Mouse (Mus musculus) neural tube, embryonic 12.5 days (tissue): ENCODE measurements around the gene Inpp5f. TPM values are rescaled to one million over a fixed set of nuclear protein-coding genes. Genes with fewer than 3 reads are reported as not detected.
"Not testable (repeated sequence)": the region's sequence is repeated elsewhere in the genome, so short reads cannot be mapped to it uniquely, and the experiment has no call there.

ENCODE experiments used
- ATAC-seq: fragments of 200-750 bp; cut with Nextera tagmentation; 2 replicates; pipeline ENCODE4 v1.8.0; 2017; ENCODE audit warnings: low read depth, mild to moderate bottlenecking, moderate TSS enrichment, moderate library complexity; ENCODE audit not compliant: low FRiP score
- H3K27ac ChIP-seq: fragments of 300-500 bp; sonication (generic); 2 replicates; pipeline ENCODE4 v1.5.1; 2016
- H3K27me3 ChIP-seq: fragments of 300-500 bp; sonication (generic); replicated peaks from 2 replicates; pipeline ENCODE4 v1.6.1; 2016; ENCODE audit warnings: mild to moderate bottlenecking
- H3K36me3 ChIP-seq: fragments of 300-500 bp; sonication (generic); 2 replicates; pipeline ENCODE4 v1.6.1; 2016; ENCODE audit warnings: mild to moderate bottlenecking
- H3K4me1 ChIP-seq: fragments of 300-500 bp; sonication (generic); 2 replicates; pipeline ENCODE4 v1.6.1; 2016
- H3K4me2 ChIP-seq: fragments of 300-500 bp; sonication (generic); replicated peaks from 2 replicates; pipeline ENCODE4 v1.6.1; 2016; ENCODE audit warnings: mild to moderate bottlenecking
- H3K4me3 ChIP-seq: fragments of 300-500 bp; sonication (generic); 2 replicates; pipeline ENCODE4 v1.5.1; 2016
- H3K9ac ChIP-seq: fragments of 300-500 bp; sonication (generic); 2 replicates; pipeline ENCODE4 v1.6.1; 2016; ENCODE audit warnings: mild to moderate bottlenecking
- H3K9me3 ChIP-seq: fragments of 300-500 bp; sonication (generic); 2 replicates; pipeline ENCODE4 v1.6.1; 2016; ENCODE audit warnings: mild to moderate bottlenecking
- WGBS: fragments of 180-500 bp; shearing (Covaris S2); methylation state at CpG from one replicate; pipeline ENCODE4 v1.1.7; 2016; 5-methylcytosine and 5-hydroxymethylcytosine counted together
- polyA plus RNA-seq: library from polyadenylated mRNA; unstranded; fragments of >200 nt; fragmentation: Nextera tagmentation; extraction: Ambion mirVana; gene quantifications from 2 replicates; pipeline ENCODE4 v1.2.1, GENCODE M21; 2016

The Inpp5f gene
- polyA plus RNA-seq, result 140 and 170 TPM in 2 replicates

GRCm38 (mm10) chr7:128610897-128611798 is at the start of gene Inpp5f:
Gene Inpp5f, plus strand, starts transcription at chr7:128611328.
- no peaks in the 10 kb centered on the region for H3K36me3 ChIP-seq
- H3K4me1 ChIP-seq, result peaks cover 9% of the 10 kb centered on the region
- H3K4me3 ChIP-seq, result peak within 1 kb of the TSS; percentile 76
- H3K9me3 ChIP-seq, result no peaks in the 10 kb centered on the region
- peak; percentile 97 for ATAC-seq
- H3K9ac ChIP-seq, result peak within 1 kb of the TSS; percentile 79
- H3K27me3 ChIP-seq, result no peaks in the 10 kb centered on the region
- WGBS, result 2% methylated on average over 68 of the region's 68 CpGs
- H3K27ac ChIP-seq, result no peak within 1 kb of the TSS
- H3K4me2 ChIP-seq, result peak within 1 kb of the TSS; percentile 93

DNA sequence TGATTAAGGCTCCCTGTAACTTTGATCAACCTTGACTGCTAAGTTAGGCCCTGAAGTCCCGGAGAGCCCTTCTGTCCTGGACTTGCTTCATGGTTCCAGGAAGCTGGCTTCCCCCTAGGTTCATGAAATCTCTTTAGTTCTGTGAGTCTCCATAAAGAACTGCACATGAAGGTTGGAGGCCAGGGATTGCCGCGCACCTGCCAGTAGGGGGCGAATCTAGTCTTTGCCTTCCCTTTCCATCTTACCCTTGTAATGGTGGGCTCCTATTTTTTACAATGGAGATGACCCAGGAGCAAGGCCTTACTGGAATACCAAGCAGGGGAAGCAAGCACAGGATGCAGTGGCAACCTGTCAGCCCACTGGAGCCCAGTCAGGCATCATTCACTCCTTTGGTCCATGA is 47.8 kb upstream of the Inpp5f start:
- Histone ChIP-seq H3K4me3 (no peak overlapping the region), H3K4me1 (no peaks in the 10 kb centered on the region), H3K4me2 (no peak overlapping the region), H3K27me3 (no peaks in the 10 kb centered on the region), H3K36me3 (no peaks in the 10 kb centered on the region), H3K9me3 (no peaks in the 10 kb centered on the region), H3K9ac (no peak overlapping the region), H3K27ac (no peak overlapping the region)
- WGBS, result 45% methylated on average over 4 of the region's 4 CpGs
- ATAC-seq, result no peak

DNA sequence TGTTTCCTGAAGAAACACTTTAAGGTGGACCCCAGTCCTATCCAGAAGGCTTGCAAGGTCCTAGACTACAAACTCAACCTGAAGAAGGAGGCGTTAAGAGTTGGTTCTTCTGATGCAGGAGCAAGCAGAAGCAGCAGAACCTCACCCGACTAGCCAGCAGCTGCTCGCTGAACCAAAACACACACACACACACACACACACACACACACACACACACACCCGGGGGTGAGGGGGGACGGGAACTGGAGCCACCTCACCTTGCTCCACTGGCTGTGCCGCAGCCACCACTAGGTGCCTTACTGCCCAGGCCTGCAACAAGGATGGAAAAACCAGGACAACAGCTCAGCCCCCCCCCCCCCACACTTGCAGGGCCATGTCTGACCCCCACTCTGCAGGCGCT is 44.8 kb upstream of the Inpp5f start:
- Histone ChIP-seq H3K27me3 (no peaks in the 10 kb centered on the region), H3K4me1 (no peaks in the 10 kb centered on the region), H3K4me3 (no peak overlapping the region), H3K27ac (no peak overlapping the region), H3K9ac (no peak overlapping the region), H3K36me3 (no peaks in the 10 kb centered on the region), H3K9me3 (no peaks in the 10 kb centered on the region), H3K4me2 (no peak overlapping the region)
- whole genome bisulfite sequencing, result 85% methylated on average over 7 of the region's 7 CpGs
- ATAC-seq, result no peak

- Histone ChIP-seq H3K4me1 (no peaks in the 10 kb centered on the region), H3K9me3 (no peaks in the 10 kb centered on the region), H3K27ac (no peak overlapping the region), H3K9ac (no peak overlapping the region), H3K27me3 (no peaks in the 10 kb centered on the region), H3K4me3 (no peak overlapping the region), H3K4me2 (no peak overlapping the region), H3K36me3 (no peaks in the 10 kb centered on the region)
- ATAC-seq, result no peak
- WGBS, result 89% methylated on average over 8 of the region's 8 CpGs
Observed at GRCm38 (mm10) chr7:128567561-128568244, 43.4 kb upstream of the Inpp5f start.

GRCm38 (mm10) chr7:128569429-128569828 is 41.7 kb upstream of the Inpp5f start:
- H3K9ac ChIP-seq, H3K9me3 ChIP-seq, H3K36me3 ChIP-seq, H3K4me3 ChIP-seq, ATAC-seq, H3K27me3 ChIP-seq, H3K27ac ChIP-seq, H3K4me1 ChIP-seq, H3K4me2 ChIP-seq: not testable (repeated sequence)
- 91% methylated on average over 2 of the region's 2 CpGs for WGBS

DNA sequence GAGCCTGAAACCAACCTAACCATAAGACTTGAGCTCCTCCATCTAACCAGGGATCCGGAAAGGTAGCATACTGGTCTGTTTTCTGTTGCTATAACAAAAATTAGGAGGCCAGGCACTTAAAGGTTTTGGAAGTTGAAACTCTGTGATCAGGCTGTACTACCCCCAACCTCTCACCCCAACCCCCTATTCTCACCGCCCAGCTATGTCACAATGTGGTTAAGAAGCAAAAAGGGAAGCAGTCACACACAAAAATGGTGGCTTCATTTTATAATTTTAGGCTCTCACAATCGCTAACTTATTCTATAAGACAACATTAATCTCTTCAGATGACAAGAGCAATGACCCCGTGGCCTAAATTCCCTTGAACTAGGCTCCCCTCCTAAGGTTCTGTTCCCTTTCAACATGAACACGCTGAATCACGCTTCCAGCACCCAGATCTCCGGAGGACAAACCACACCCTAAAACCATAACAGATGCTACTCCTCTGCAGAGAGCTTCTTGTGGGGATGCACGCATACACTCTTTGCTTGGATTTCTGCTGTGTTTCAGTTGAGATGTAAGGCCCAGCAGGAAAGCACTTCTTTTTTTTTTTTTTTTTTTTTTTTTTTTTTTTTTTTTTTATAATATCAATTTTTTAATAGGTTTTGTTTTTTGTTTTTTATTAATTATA is 41.0 kb upstream of the Inpp5f start:
- 92% methylated on average over 8 of the region's 8 CpGs for WGBS

DNA sequence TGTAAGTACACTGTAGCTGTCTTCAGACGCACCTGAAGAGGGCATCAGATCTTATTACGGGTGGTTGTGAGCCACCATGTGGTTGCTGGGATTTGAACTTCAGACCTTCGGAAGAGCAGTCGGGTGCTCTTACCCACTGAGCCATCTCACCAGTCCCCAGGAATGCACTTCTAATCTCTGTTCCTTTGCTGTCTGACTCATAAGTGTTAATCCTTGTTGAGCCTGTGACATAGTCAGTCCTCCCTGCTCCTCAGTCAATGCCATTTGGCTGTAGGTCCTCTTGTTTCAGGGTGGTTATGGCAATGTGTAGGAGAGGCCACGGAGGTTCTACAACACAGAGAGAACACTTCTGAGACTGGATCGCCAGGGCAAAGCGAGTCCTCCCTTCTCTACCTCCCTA is 40.5 kb upstream of the Inpp5f start:
- 93% methylated on average over 7 of the region's 7 CpGs for WGBS
- H3K9ac ChIP-seq, H3K4me1 ChIP-seq: not testable (repeated sequence)

More for the DNA sequence above, 41.0 kb upstream of the Inpp5f start:
- H3K36me3 ChIP-seq, result no peaks in the 10 kb centered on the region
- H3K27me3 ChIP-seq, result no peaks in the 10 kb centered on the region
- H3K4me3 ChIP-seq, result no peak overlapping the region
- no peak overlapping the region for H3K9ac ChIP-seq
- no peaks in the 10 kb centered on the region for H3K4me1 ChIP-seq
- H3K9me3 ChIP-seq, result no peaks in the 10 kb centered on the region
- H3K4me2 ChIP-seq, result no peak overlapping the region
- ATAC-seq, result no peak
- no peak overlapping the region for H3K27ac ChIP-seq

DNA sequence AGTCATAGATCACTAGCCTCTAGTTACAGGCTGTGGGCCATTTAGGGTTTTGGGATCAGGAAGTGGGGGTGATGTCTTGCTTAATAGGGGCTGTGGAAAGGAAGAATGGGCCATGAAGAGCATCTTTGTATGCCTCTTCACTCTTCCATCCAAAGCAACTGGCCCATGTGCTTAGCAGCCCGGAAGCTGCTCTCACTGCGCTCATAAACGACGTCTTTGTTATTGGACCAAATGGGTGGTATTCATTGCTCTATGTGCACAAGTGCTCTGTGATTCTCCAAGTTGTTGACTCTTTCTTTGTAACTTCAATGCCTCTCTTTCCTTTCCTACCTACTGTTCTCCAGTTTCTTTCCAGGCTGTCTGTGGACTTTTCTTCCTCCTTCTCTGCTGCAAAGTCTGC is 39.1 kb upstream of the Inpp5f start:
- no peak for ATAC-seq
- no peaks in the 10 kb centered on the region for H3K9me3 ChIP-seq
- no peak overlapping the region for H3K4me2 ChIP-seq
- H3K9ac ChIP-seq, result no peak overlapping the region
- H3K4me3 ChIP-seq, result no peak overlapping the region
- H3K4me1 ChIP-seq, result no peaks in the 10 kb centered on the region
- WGBS, result 51% methylated on average over 4 of the region's 4 CpGs
- no peak overlapping the region for H3K27ac ChIP-seq
- H3K36me3 ChIP-seq, result no peaks in the 10 kb centered on the region
- no peaks in the 10 kb centered on the region for H3K27me3 ChIP-seq

More for the DNA sequence above, 40.5 kb upstream of the Inpp5f start:
- H3K36me3 ChIP-seq, H3K27ac ChIP-seq, H3K4me3 ChIP-seq, H3K27me3 ChIP-seq, H3K4me2 ChIP-seq, H3K9me3 ChIP-seq, ATAC-seq: not testable (repeated sequence)

GRCm38 (mm10) chr7:128575211-128575610 is 35.9 kb upstream of the Inpp5f start:
- Histone ChIP-seq H3K36me3 (no peaks in the 10 kb centered on the region), H3K4me3 (no peak overlapping the region), H3K9ac (no peak overlapping the region), H3K4me2 (no peak overlapping the region), H3K9me3 (no peaks in the 10 kb centered on the region), H3K27me3 (no peaks in the 10 kb centered on the region), H3K4me1 (no peaks in the 10 kb centered on the region), H3K27ac (no peak overlapping the region)
- no peak for ATAC-seq
- WGBS, result 88% methylated on average over 5 of the region's 5 CpGs

- no peaks in the 10 kb centered on the region for H3K9me3 ChIP-seq
- no peak overlapping the region for H3K4me3 ChIP-seq
- H3K27me3 ChIP-seq, result no peaks in the 10 kb centered on the region
- no peaks in the 10 kb centered on the region for H3K36me3 ChIP-seq
- H3K27ac ChIP-seq, result no peak overlapping the region
- H3K4me1 ChIP-seq, result no peaks in the 10 kb centered on the region
- no peak for ATAC-seq
- no peak overlapping the region for H3K4me2 ChIP-seq
- WGBS, result 75% methylated on average over 2 of the region's 2 CpGs
- H3K9ac ChIP-seq, result no peak overlapping the region
Observed at GRCm38 (mm10) chr7:128575794-128576193, 35.3 kb upstream of the Inpp5f start.

DNA sequence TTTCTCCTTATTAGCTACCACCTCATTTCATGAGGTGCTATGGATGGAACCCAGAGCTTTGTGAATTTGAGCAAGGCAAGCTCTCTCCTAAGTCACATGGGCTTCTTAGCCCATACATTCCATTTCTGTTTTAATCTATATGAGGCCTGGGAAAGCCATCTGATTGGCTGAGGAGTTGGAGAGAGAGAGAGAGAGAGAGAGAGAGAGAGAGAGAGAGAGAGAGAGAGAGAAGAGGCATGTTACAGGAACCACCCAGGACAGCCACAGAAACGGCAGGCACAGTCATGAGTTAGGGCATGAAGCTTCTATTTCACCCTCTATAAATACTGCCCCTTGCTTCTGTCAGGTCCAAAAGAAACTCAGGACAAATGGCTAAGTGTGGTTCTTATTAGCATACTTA is 33.5 kb upstream of the Inpp5f start:
- 0 out of 2 replicates have a peak, but pooled peaks cover 4% of the 10 kb centered on the region for H3K4me1 ChIP-seq
- H3K9ac ChIP-seq, result no peak overlapping the region
- H3K4me2 ChIP-seq, result no peak overlapping the region
- no peaks in the 10 kb centered on the region for H3K9me3 ChIP-seq
- no peaks in the 10 kb centered on the region for H3K36me3 ChIP-seq
- H3K27ac ChIP-seq, result no peak overlapping the region
- no peaks in the 10 kb centered on the region for H3K27me3 ChIP-seq
- whole genome bisulfite sequencing, result 29% methylated on average over 1 of the region's 1 CpGs
- no peak for ATAC-seq
- no peak overlapping the region for H3K4me3 ChIP-seq
